Mouse (Mus musculus) erythroblast, embryonic 14.5 days (primary cell): ENCODE data around the gene Ubc.

Experiments used
- GATA1 ChIP-seq: IDR thresholded peaks from 2 replicates; pipeline ENCODE4 v1.6.1; 2012; ENCODE audit warnings: low read length, inconsistent platforms, mixed read lengths
- TAL1 ChIP-seq: IDR thresholded peaks from 3 replicates; pipeline ENCODE4 v1.6.1; 2012; ENCODE audit warnings: low read length, inconsistent platforms, mixed read lengths

GRCm38 (mm10) chr5:125416183-125416582 is 26.2 kb upstream of the Ubc start:
- no peak for TF ChIP-seq TAL1
- TF ChIP-seq GATA1: no peak
